Mouse (Mus musculus) erythroblast, embryonic 14.5 days (primary cell): Measurements from ENCODE around the gene Fbxo7. TPM values are rescaled to one million over a fixed set of nuclear protein-coding genes. Genes with fewer than 3 reads are reported as not detected.

Experiments used
- H3K27me3 ChIP-seq: 2 replicates; pipeline ENCODE4 v1.6.1; 2012; ENCODE audit warnings: inconsistent platforms; ENCODE audit not compliant: control insufficient read depth
- H3K36me3 ChIP-seq: 2 replicates; pipeline ENCODE4 v1.6.1; 2012; ENCODE audit warnings: mild to moderate bottlenecking, inconsistent platforms; ENCODE audit not compliant: control insufficient read depth
- H3K4me1 ChIP-seq: 2 replicates; pipeline ENCODE4 v1.6.1; 2012; ENCODE audit warnings: inconsistent platforms; ENCODE audit not compliant: control insufficient read depth
- H3K4me3 ChIP-seq: replicated peaks from 2 replicates; pipeline ENCODE3; 2012; ENCODE audit warnings: moderate library complexity, mild to moderate bottlenecking, inconsistent platforms
- H3K9me3 ChIP-seq: 2 replicates; pipeline ENCODE4 v1.6.1; 2012; ENCODE audit warnings: low read length, inconsistent platforms, mixed read lengths; ENCODE audit not compliant: control insufficient read depth
- GATA1 ChIP-seq: IDR thresholded peaks from 2 replicates; pipeline ENCODE4 v1.6.1; 2012; ENCODE audit warnings: low read length, inconsistent platforms, mixed read lengths
- TAL1 ChIP-seq: IDR thresholded peaks from 3 replicates; pipeline ENCODE4 v1.6.1; 2012; ENCODE audit warnings: low read length, inconsistent platforms, mixed read lengths
- polyA plus RNA-seq: library from polyadenylated mRNA; stranded (reverse); fragments of >175 nt; gene quantifications from 2 replicates; pipeline ENCODE4 v1.2.3, GENCODE M21; 2012

The Fbxo7 gene
- polyA plus RNA-seq, 1 experiment: 14.1 TPM

DNA sequence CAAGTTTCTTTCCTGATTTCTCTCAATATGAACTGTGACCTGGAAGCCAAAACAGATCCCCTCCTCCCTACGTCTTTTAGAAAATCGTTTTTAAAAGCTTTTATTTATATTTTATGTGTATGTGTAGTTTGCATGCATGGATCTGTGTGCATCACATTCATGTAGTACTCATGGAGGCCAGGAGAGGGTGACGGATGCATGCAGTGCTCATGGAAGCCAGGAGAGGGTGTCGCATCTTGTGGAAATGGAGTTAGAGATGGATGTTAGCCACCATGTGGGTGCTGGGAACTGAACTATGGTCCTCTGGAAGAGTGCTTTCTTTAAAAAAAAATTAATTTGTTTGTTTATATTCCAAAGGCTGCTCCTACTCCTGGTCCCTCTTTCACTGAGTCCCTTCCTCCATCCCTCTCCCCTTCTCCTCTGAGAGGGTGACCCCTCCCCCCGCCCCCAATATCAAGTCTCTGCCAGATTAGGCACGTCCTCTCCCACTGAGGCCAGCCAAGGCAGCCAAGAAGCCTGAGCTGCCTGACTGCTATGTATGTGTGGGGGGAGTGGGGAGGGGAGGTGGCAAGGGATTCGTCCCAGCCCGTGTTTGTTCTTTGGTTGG, 34.6 kb downstream of the Fbxo7 start:
- no peak for TF ChIP-seq GATA1
- no peak for TF ChIP-seq TAL1
- peaks cover 12% of the 10 kb centered on the region for H3K4me1 ChIP-seq
- H3K9me3 ChIP-seq: peaks cover 5% of the 10 kb centered on the region
- H3K36me3 ChIP-seq: peaks cover 50% of the 10 kb centered on the region
- no peaks in the 10 kb centered on the region for H3K27me3 ChIP-seq
- no peak overlapping the region for H3K4me3 ChIP-seq

DNA sequence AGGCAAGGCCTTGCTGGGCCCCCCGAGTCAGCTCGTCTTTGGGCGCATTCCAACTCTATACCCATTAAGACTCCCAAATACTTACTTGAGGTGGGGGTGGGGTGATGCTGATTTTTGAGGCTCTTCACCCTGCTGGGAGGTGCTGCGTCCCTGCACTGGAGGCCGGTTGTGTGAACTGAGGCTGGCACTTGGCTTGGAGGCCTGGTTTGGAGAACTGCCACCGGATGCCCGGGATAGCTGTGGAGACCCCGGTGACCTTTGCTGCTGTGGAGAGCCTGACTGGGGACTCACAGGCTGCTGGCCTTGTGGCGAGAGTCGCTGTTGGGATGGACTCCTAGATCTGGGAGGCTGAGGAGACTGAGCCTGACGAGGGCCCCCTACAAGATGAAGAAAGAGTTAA, 35.5 kb downstream of the Fbxo7 start:
- peaks cover 2% of the 10 kb centered on the region; the same call in 1 of the 2 replicates for H3K27me3 ChIP-seq
- peaks cover 5% of the 10 kb centered on the region for H3K9me3 ChIP-seq
- H3K4me3 ChIP-seq: no peak overlapping the region
- TF ChIP-seq TAL1: no peak
- TF ChIP-seq GATA1: no peak
- peaks cover 12% of the 10 kb centered on the region for H3K4me1 ChIP-seq
- peaks cover 41% of the 10 kb centered on the region for H3K36me3 ChIP-seq

DNA sequence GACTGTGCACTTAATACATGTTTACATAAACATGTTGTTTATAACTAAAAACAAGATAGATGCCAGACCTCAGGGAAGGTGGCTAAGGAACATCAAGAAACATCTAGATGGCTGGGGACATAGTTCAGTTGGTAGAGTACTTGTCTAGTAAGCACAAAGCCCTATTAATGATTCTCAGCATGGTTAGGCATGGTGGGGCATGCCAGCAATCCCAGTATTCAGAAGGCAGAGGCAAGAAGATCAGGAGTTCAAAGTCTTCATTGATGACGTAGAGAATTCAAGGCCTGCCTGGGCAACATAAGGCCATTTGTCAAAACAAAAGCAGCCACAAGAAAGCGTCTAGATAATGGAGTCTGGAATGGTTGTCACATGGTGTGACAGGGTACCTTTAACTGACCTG, 35.9 kb downstream of the Fbxo7 start:
- no peak for TF ChIP-seq TAL1
- TF ChIP-seq GATA1: no peak

DNA sequence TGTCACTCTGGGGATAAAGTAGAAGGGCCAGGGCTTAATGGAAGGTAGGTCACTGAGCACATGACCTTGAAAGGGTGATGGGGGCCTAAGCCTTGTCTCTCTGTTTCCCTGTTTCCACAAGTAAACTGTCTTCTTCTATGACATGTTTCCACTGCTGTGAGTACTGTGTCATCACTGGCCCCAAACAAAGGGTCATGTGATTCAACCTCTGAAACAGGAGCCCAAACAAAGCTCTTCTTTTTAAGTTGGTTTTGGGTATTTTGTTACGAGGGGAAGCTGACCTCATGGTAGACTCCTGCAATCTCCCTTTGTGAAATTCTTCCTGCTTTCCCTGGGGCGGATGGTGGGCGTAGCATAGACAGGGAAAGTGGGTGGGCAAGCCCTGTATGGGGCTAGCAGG, 38.5 kb downstream of the Fbxo7 start:
- peaks cover 6% of the 10 kb centered on the region for H3K27me3 ChIP-seq
- peaks cover 11% of the 10 kb centered on the region for H3K36me3 ChIP-seq
- H3K4me3 ChIP-seq: no peak overlapping the region
- H3K4me1 ChIP-seq: no peaks in the 10 kb centered on the region
- no peak for TF ChIP-seq TAL1
- TF ChIP-seq GATA1: no peak
- H3K9me3 ChIP-seq: peaks cover 5% of the 10 kb centered on the region

More for the DNA sequence above, 35.9 kb downstream of the Fbxo7 start:
- H3K4me3 ChIP-seq: no peak overlapping the region
- H3K4me1 ChIP-seq: peaks cover 8% of the 10 kb centered on the region
- H3K36me3 ChIP-seq: peaks cover 37% of the 10 kb centered on the region
- H3K9me3 ChIP-seq: peaks cover 5% of the 10 kb centered on the region
- peaks cover 3% of the 10 kb centered on the region; the same call in 1 of the 2 replicates for H3K27me3 ChIP-seq

DNA sequence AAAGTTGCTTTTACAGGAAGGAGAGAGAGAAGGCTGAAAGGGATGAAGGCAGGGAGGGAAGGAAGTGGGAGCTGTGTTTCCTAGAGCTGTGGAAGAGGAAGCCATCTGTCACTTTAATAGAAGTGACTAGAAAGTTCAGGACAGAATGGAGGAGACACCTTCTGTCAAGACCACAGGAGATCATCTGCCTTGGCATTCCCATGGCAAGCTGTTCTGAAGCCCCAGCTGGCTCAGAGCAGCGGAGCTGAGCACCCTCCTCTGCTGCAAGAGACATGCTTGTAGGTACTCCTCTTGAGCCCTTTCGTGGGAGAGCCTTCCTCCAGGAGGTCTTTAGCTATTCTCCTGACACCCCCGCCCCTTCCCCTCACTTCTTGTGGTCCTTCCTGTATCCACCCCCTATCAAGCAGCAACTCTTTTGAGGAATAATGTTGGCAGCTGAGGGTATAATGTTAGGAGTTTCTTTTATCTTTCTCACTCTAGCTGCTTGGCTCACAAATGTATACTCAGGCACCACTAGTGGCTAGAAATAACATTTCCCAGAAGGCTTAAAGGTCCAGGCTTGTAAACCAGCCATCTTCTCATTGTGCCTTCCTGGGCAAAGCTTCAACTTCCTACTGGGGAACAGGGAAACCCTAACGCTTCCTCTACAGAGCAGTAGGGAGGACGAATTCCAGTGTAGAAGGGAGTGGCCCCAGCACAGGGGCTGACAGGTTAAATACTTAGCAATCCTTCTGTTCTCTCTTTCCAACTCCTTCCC, 40.7 kb downstream of the Fbxo7 start:
- H3K36me3 ChIP-seq: no peaks in the 10 kb centered on the region
- no peak for TF ChIP-seq GATA1
- no peak for TF ChIP-seq TAL1
- peaks cover 6% of the 10 kb centered on the region for H3K27me3 ChIP-seq
- H3K4me1 ChIP-seq: no peaks in the 10 kb centered on the region
- H3K9me3 ChIP-seq: no peaks in the 10 kb centered on the region
- H3K4me3 ChIP-seq: no peak overlapping the region

DNA sequence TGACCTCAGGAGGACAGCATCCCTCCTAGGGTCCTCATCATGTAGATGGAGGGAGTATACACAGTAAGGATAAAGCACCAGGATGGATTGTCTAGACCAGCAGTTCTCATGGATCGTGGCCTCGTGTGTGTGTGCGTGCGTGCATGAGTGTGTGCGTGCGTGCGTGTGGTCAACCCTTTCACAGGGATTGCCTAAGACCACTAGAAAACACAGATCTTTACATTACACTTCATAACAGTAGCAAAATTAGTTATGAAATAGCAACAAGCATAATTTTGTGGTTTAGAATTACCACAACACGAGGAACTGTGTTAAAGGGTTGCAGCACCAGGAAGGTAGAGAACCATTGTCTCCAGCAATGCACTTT, 41.2 kb downstream of the Fbxo7 start:
- no peaks in the 10 kb centered on the region for H3K36me3 ChIP-seq
- no peak overlapping the region for H3K4me3 ChIP-seq
- no peaks in the 10 kb centered on the region for H3K4me1 ChIP-seq
- TF ChIP-seq TAL1 (no peak), GATA1 (no peak)
- no peaks in the 10 kb centered on the region for H3K9me3 ChIP-seq
- peaks cover 6% of the 10 kb centered on the region for H3K27me3 ChIP-seq

DNA sequence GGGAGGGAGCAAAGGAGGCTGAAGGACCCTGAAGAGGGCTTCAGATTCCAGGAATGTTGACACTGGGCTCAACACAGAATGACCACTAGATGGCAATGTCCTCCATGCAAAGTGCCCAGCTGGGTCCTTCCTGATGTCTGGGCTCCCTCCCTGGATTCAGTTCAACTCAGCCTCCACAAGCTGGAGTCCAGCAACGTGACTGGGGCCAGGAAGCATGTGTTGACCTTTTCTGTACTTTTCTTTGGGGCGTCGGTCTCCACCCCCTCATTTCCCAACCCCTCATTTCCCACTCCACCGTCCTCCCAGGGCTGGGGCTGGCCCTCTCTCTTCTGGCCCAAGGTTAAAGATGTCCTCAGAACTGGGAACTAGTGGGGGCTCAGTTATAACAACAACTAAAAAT, 43.2 kb downstream of the Fbxo7 start:
- Histone ChIP-seq H3K27me3 (peaks cover 6% of the 10 kb centered on the region), H3K4me1 (no peaks in the 10 kb centered on the region), H3K9me3 (no peaks in the 10 kb centered on the region), H3K36me3 (no peaks in the 10 kb centered on the region), H3K4me3 (no peak overlapping the region)
- TF ChIP-seq GATA1: no peak
- TF ChIP-seq TAL1: no peak

DNA sequence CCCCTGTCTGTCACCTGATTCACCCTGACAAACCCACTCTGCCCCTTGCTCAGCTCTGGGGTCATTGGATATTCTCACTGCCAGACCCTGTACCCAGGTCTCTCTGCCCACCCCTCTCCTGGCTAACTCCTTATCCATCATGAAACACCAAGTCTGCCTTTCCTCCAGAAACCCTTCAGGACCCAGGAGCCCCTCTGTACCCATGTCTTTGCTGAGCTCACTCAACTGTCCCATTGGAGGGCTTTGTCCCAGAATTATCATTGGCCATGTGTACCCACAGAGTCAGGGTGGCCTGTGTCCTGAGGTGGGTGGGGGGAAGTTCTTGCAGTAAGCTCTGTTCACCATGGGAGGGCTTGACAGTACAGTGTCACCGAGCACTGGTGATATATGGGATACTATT, 43.9 kb downstream of the Fbxo7 start:
- no peaks in the 10 kb centered on the region for H3K9me3 ChIP-seq
- H3K4me1 ChIP-seq: no peaks in the 10 kb centered on the region
- H3K4me3 ChIP-seq: no peak overlapping the region
- H3K36me3 ChIP-seq: no peaks in the 10 kb centered on the region
- TF ChIP-seq TAL1 (no peak), GATA1 (no peak)
- peaks cover 6% of the 10 kb centered on the region for H3K27me3 ChIP-seq

DNA sequence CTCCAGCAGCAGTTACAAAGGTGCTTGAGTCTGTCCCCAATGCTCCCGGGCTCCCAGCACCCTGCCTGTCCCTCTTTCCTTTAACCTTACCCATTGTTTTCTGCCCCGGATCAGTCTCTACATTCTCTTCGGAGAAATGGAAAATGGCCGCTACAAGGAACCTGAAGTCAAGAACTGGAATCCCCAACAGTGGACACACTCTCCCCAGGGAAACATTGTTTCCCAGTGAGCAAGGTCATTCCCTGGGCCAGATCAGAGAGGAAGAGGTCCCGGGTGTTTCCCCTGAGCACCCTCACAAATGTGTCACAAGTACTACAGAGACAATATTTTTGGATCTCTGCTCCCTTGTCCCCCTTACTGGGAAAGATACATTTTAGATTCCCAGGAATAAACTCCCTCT, 44.9 kb downstream of the Fbxo7 start:
- no peaks in the 10 kb centered on the region for H3K4me1 ChIP-seq
- no peaks in the 10 kb centered on the region for H3K9me3 ChIP-seq
- H3K27me3 ChIP-seq: peaks cover 6% of the 10 kb centered on the region
- no peak overlapping the region for H3K4me3 ChIP-seq
- no peak for TF ChIP-seq GATA1
- TF ChIP-seq TAL1: no peak
- H3K36me3 ChIP-seq: no peaks in the 10 kb centered on the region

DNA sequence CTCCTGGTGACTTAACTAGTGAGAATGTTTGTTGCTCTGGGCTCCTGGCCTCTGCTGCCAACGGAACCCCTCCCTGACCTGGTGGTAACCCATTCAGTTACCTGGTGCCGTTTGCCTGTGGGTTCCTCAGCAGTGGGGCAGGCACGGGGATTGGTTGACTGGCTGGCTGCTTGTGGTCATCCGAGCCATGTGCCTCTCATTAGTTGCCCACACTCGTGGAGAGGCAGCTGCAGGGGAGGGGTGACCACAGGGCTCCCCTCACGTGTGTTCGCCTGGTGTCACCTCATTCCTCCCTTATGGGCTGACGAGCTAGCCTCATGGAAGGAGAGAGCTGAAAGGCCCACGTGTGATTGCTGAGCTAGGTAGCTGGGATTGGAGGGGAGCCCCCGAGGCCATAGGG, 46.1 kb downstream of the Fbxo7 start:
- no peak for TF ChIP-seq TAL1
- TF ChIP-seq GATA1: no peak
- H3K27me3 ChIP-seq: peaks cover 1% of the 10 kb centered on the region; the same call in 1 of the 2 replicates
- no peaks in the 10 kb centered on the region for H3K9me3 ChIP-seq
- no peaks in the 10 kb centered on the region for H3K4me1 ChIP-seq
- H3K4me3 ChIP-seq: no peak overlapping the region
- H3K36me3 ChIP-seq: no peaks in the 10 kb centered on the region
